Mouse (Mus musculus) CH12.LX (cell line): ENCODE measurements around the gene Rdh11. TPM values are rescaled to one million over a fixed set of nuclear protein-coding genes. Genes with fewer than 3 reads are reported as not detected.
A peak's percentile ranks its signal among the peaks of the same experiment; 100 is the strongest.

ENCODE experiments used
- DNase-seq: peaks from one replicate; pipeline ENCODE4 v3.0.0-alpha.2; 2013; ENCODE audit errors: extremely low read depth
- H3K27ac ChIP-seq: 2 replicates; pipeline ENCODE4 v1.5.1; 2012; ENCODE audit warnings: low read depth, mild to moderate bottlenecking, control low read depth, moderate library complexity; ENCODE audit not compliant: insufficient read depth
- H3K27me3 ChIP-seq: replicated peaks from 2 replicates; pipeline ENCODE3; 2012; ENCODE audit warnings: inconsistent platforms
- H3K36me3 ChIP-seq, 2 experiments: replicated peaks in 1 of 2; 2 replicates each; pipeline versions ENCODE3 to v1.6.1; 2012; ENCODE audit warnings: inconsistent platforms in 1 of 2, low read length in 1 of 2, mild to moderate bottlenecking in 1 of 2, mixed read lengths in 1 of 2, moderate library complexity in 1 of 2; ENCODE audit not compliant: control insufficient read depth in 1 of 2, insufficient read depth in 1 of 2
- H3K4me1 ChIP-seq, 2 experiments: 2 replicates each; pipeline ENCODE4 v1.6.1; 2012; ENCODE audit warnings: inconsistent platforms in 1 of 2, moderate library complexity in 1 of 2; ENCODE audit not compliant: insufficient read depth in 2 of 2, control insufficient read depth in 1 of 2
- H3K4me2 ChIP-seq: 2 replicates; pipeline ENCODE4 v1.6.1; 2012; ENCODE audit warnings: low read depth, mild to moderate bottlenecking, control low read depth; ENCODE audit not compliant: poor library complexity, insufficient read depth, severe bottlenecking
- H3K4me3 ChIP-seq, 3 experiments: fragments of 150-350 bp in 1 of 3; sonication (generic) in 1 of 3; replicated peaks in 1 of 3; 2 replicates each; pipeline versions ENCODE3 to v1.5.1; 2011 to 2012; ENCODE audit warnings: low read depth in 2 of 3, low read length in 2 of 3, mild to moderate bottlenecking in 2 of 3, moderate library complexity in 2 of 3, control low read depth in 1 of 3, improper control_type of control experiment in 1 of 3, inconsistent platforms in 1 of 3, mixed read lengths in 1 of 3; ENCODE audit not compliant: poor library complexity in 1 of 3
- H3K79me2 ChIP-seq: replicated peaks from 2 replicates; pipeline ENCODE4 v1.6.1; 2012; ENCODE audit warnings: mild to moderate bottlenecking, moderate library complexity; ENCODE audit not compliant: control insufficient read depth, poor library complexity, insufficient read depth, severe bottlenecking; ENCODE audit errors: extremely low read depth
- H3K9ac ChIP-seq: 2 replicates; pipeline ENCODE4 v1.6.1; 2012; ENCODE audit warnings: low read depth, mild to moderate bottlenecking, control low read depth, moderate library complexity; ENCODE audit not compliant: insufficient read depth
- H3K9me3 ChIP-seq: replicated peaks from 2 replicates; pipeline ENCODE3; 2012; ENCODE audit warnings: low read length, inconsistent platforms, mixed read lengths
- BHLHE40 ChIP-seq: IDR thresholded peaks from 2 replicates; pipeline ENCODE4 v1.6.1; 2011; ENCODE audit warnings: mild to moderate bottlenecking, low read depth, low read length, improper control_type of control experiment
- CHD2 ChIP-seq: IDR thresholded peaks from 2 replicates; pipeline ENCODE4 v1.6.1; 2011; ENCODE audit warnings: low read length, improper control_type of control experiment
- CTCF ChIP-seq, 2 experiments: IDR thresholded peaks in 1 of 2; conservative IDR thresholded peaks in 1 of 2; 2 replicates each; pipeline ENCODE4 v1.5.1; 2011 to 2012; ENCODE audit warnings: low read depth in 2 of 2, low read length in 2 of 2, improper control_type of control experiment in 1 of 2, inconsistent platforms in 1 of 2, mild to moderate bottlenecking in 1 of 2, moderate library complexity in 1 of 2
- ELF1 ChIP-seq: IDR thresholded peaks from 2 replicates; pipeline ENCODE4 v1.6.1; 2014; ENCODE audit warnings: low read depth, mild to moderate bottlenecking, inconsistent platforms, low read length, improper control_type of control experiment
- ETS1 ChIP-seq: conservative IDR thresholded peaks from 2 replicates; pipeline ENCODE4 v1.6.1; 2012; ENCODE audit warnings: low read depth, mild to moderate bottlenecking, inconsistent platforms, low read length, improper control_type of control experiment, moderate library complexity
- MYC ChIP-seq: IDR thresholded peaks from 2 replicates; pipeline ENCODE4 v1.6.1; 2011; ENCODE audit warnings: low read depth, mild to moderate bottlenecking, improper control_type of control experiment, low read length
- NELFE ChIP-seq: IDR thresholded peaks from 2 replicates; pipeline ENCODE4 v1.6.1; 2011; ENCODE audit warnings: low read depth, low read length, improper control_type of control experiment
- PAX5 ChIP-seq: IDR thresholded peaks from 2 replicates; pipeline ENCODE4 v1.6.1; 2012; ENCODE audit warnings: low read length, inconsistent platforms, mixed read lengths
- RAD21 ChIP-seq: IDR thresholded peaks from 2 replicates; pipeline ENCODE4 v1.6.1; 2011; ENCODE audit warnings: low read depth, mild to moderate bottlenecking, low read length, improper control_type of control experiment, moderate library complexity
- SMC3 ChIP-seq: IDR thresholded peaks from 2 replicates; pipeline ENCODE4 v1.6.1; 2011; ENCODE audit warnings: low read depth, low read length, improper control_type of control experiment
- TBP ChIP-seq: conservative IDR thresholded peaks from 2 replicates; pipeline ENCODE4 v1.6.1; 2011; ENCODE audit warnings: low read depth, low read length, improper control_type of control experiment
- TCF12 ChIP-seq: IDR thresholded peaks from 2 replicates; pipeline ENCODE4 v1.6.1; 2014; ENCODE audit warnings: low read depth, mild to moderate bottlenecking, inconsistent platforms, low read length, improper control_type of control experiment
- USF2 ChIP-seq: conservative IDR thresholded peaks from 2 replicates; pipeline ENCODE4 v1.6.1; 2011; ENCODE audit warnings: low read depth, low read length, improper control_type of control experiment
- ZKSCAN1 ChIP-seq: IDR thresholded peaks from 2 replicates; pipeline ENCODE4 v1.6.1; 2012; ENCODE audit warnings: low read depth, inconsistent platforms, low read length, improper control_type of control experiment, borderline replicate concordance
- ZMIZ1 ChIP-seq: IDR thresholded peaks from 2 replicates; pipeline ENCODE4 v1.6.1; 2012; ENCODE audit warnings: low read depth, mild to moderate bottlenecking, inconsistent platforms, low read length, improper control_type of control experiment
- ZNF384 ChIP-seq: IDR thresholded peaks from 2 replicates; pipeline ENCODE4 v1.6.1; 2012; ENCODE audit warnings: low read depth, low read length, improper control_type of control experiment, inconsistent platforms
- dilution Hi-C: fragments of 300-500 bp; cut with MboI; formaldehyde crosslinking; loops from 2 replicates; pipeline ENCODE4 v1.14.3; 2020; ENCODE audit warnings: low sequenced_read_pairs; ENCODE audit not compliant: extremely low pct_unique_long_range_greater_than_20kb, extremely low pct_ligation_motif_present
- in situ Hi-C: fragments of 300-500 bp; cut with MboI; formaldehyde crosslinking; loops from 3 replicates; pipeline ENCODE4 v1.14.3; 2019; ENCODE audit warnings: low sequenced_read_pairs, low pct_ligation_motif_present, low pct_unique_long_range_greater_than_20kb, mixed read lengths
- polyA plus RNA-seq: library from polyadenylated mRNA; unstranded; fragments of >175 nt; gene quantifications from 2 replicates; pipeline ENCODE4 v1.2.1, GENCODE M21; 2012; ENCODE audit warnings: low read depth; ENCODE audit not compliant: insufficient read length
- total RNA-seq, 2 experiments: library from RNA; depleted of rRNA; stranded (reverse); fragments of 300-350 nt in 1 of 2; fragments of >200 nt in 1 of 2; gene quantifications; 2 replicates each; pipeline ENCODE4 v1.2.3; 2012 to 2014

The Rdh11 gene
- total and polyA plus RNA-seq, 3 experiments, result 46.3 to 121 (median 47.4) TPM

- H3K79me2 ChIP-seq, result no peaks in the 10 kb centered on the region
- no peak overlapping the region for H3K27ac ChIP-seq
- dilution Hi-C loops, result no loop called here
- in situ Hi-C loops, result no loop called here
- peak; percentile 22 for DNase-seq
- TF ChIP-seq BHLHE40, result peak; percentile 87
- TF ChIP-seq USF2, result no peak
- TF ChIP-seq ETS1, result no peak
- no peak for TF ChIP-seq NELFE
- no peak for TF ChIP-seq CHD2
- peaks cover 0 to 15% of the 10 kb centered on the region in 2 experiments; a peak in 1 of 4 replicates for H3K4me1 ChIP-seq
- H3K27me3 ChIP-seq, result no peaks in the 10 kb centered on the region
- H3K9ac ChIP-seq, result no peak overlapping the region
- H3K4me3 ChIP-seq, result no peak overlapping the region
- H3K9me3 ChIP-seq, result peaks cover 4% of the 10 kb centered on the region
- H3K4me2 ChIP-seq, result no peak overlapping the region
- no peaks in the 10 kb centered on the region for H3K36me3 ChIP-seq
Measured at GRCm38 (mm10) chr12:79201882-79202281, 9.8 kb upstream of the Rdh11 start.

DNA sequence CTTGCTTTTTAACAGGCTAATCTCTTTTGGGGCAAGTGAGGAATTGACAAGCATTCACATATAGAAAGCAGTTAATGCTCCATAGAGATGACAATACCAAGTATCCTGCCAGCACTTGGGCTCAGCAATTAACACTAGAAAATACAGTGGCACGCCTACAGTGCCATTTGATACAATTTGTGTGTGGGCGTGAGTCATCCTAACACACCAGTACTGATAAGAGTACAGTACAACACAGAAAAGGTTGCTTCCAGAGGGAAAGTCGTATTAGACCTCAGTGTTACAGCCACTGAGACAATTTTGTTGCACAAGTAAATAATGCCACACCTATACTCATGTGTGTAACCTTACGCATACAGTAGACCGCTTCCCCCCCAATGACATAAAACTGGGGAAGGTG is 5.0 kb upstream of the Rdh11 start:
- H3K4me3 ChIP-seq, result no peak overlapping the region
- H3K36me3 ChIP-seq, result no peaks in the 10 kb centered on the region
- peaks cover 3% of the 10 kb centered on the region for H3K9me3 ChIP-seq
- dilution Hi-C loops, result no loop called here
- H3K4me2 ChIP-seq, result no peak overlapping the region
- H3K4me1 ChIP-seq, result peaks cover 0 to 16% of the 10 kb centered on the region in 2 experiments; a peak in 2 of 4 replicates
- no peak overlapping the region for H3K9ac ChIP-seq
- no peaks in the 10 kb centered on the region for H3K79me2 ChIP-seq
- DNase-seq, result no peak
- in situ Hi-C loops, result no loop called here
- no peak overlapping the region for H3K27ac ChIP-seq
- no peak for TF ChIP-seq USF2
- no peak for TF ChIP-seq MYC
- TF ChIP-seq PAX5, result no peak
- TF ChIP-seq ZMIZ1, result no peak
- TF ChIP-seq ZNF384, result no peak
- no peak for TF ChIP-seq TBP
- no peak for TF ChIP-seq ELF1
- no peak for TF ChIP-seq TCF12
- no peaks in the 10 kb centered on the region for H3K27me3 ChIP-seq

- peak; percentile 86 for DNase-seq
Measured at GRCm38 (mm10) chr12:79193441-79193840, 1.3 kb upstream of the Rdh11 start.

More at GRCm38 (mm10) chr12:79193441-79193840, 1.3 kb upstream of the Rdh11 start:
- Histone ChIP-seq H3K27me3 (no peaks in the 10 kb centered on the region), H3K9me3 (no peaks in the 10 kb centered on the region), H3K27ac (no peak overlapping the region), H3K4me1 (peaks cover 0 to 31% of the 10 kb centered on the region in 2 experiments; a peak in 2 of 4 replicates), H3K79me2 (peaks cover 13% of the 10 kb centered on the region), H3K4me2 (no peak overlapping the region), H3K9ac (no peak overlapping the region), H3K36me3 (peaks cover under 1 to 19% of the 10 kb centered on the region in 2 experiments), H3K4me3 (no peak overlapping the region)
- TF ChIP-seq BHLHE40 (no peak), ZKSCAN1 (no peak), SMC3 (peak; percentile 79), NELFE (no peak), CTCF (conservative IDR thresholded peaks at IDR 0.05 in 1 of 2, IDR thresholded peaks at IDR 0.05 in 1 of 2; ENCODE audit: low read depth in 2 of 2, low read length in 2 of 2) (peak; percentile 70 to 91), RAD21 (peak; percentile 90)
- dilution Hi-C loops, result no loop called here
- in situ Hi-C loops, result loop anchor here (5.0 kb wide), 1 partner anchor 69 kb away; no protein-coding TSS in a partner anchor
